Mouse (Mus musculus): ENCODE results near the gene Daam1. TPM values are rescaled to one million over a fixed set of nuclear protein-coding genes. Genes with fewer than 3 reads are reported as not detected.

Daam1 gene
- polyA plus RNA-seq, 1 experiment from 2014 or later, result 5.3 TPM

- H3K9me3 ChIP-seq (ENCODE audit: control insufficient read depth), result no peaks in the 10 kb centered on the region
- no peak for ATAC-seq
- no peak overlapping the region for H3K4me2 ChIP-seq (replicated peaks; ENCODE audit: low read depth)
- no peaks in the 10 kb centered on the region for H3K27me3 ChIP-seq (replicated peaks; ENCODE audit: control insufficient read depth, insufficient read depth, low read length)
- H3K4me3 ChIP-seq (ENCODE audit: low read depth, low read length), result no peak overlapping the region
- H3K4me1 ChIP-seq (replicated peaks; ENCODE audit: control insufficient read depth, insufficient read depth, low read length), result no peaks in the 10 kb centered on the region; the same call in 1 of the 2 replicates
- H3K36me3 ChIP-seq (ENCODE audit: control insufficient read depth, insufficient read depth), result peaks cover 60% of the 10 kb centered on the region
- TF ChIP-seq CTCF (IDR thresholded peaks at IDR 0.05; ENCODE audit: low read depth), result no peak
- 76% methylated on average over 6 of the region's 6 CpGs for WGBS
- no peak overlapping the region for H3K27ac ChIP-seq (ENCODE audit: low read depth, low read length)
- H3K9ac ChIP-seq (ENCODE audit: low read depth, low read length), result no peak overlapping the region
These were observed 149.3 kb downstream of the Daam1 start for GRCm38 (mm10) chr12:71980166-71980565.

- H3K9me3 ChIP-seq (ENCODE audit: control insufficient read depth), result no peaks in the 10 kb centered on the region
- WGBS, result 92% methylated on average over 11 of the region's 11 CpGs
- ATAC-seq, result no peak
- no peak overlapping the region for H3K4me2 ChIP-seq (replicated peaks; ENCODE audit: low read depth)
- no peak overlapping the region for H3K9ac ChIP-seq (ENCODE audit: low read depth, low read length)
- H3K4me1 ChIP-seq (replicated peaks; ENCODE audit: control insufficient read depth, insufficient read depth, low read length), result no peaks in the 10 kb centered on the region; the same call in 1 of the 2 replicates
- H3K4me3 ChIP-seq (ENCODE audit: low read depth, low read length), result no peak overlapping the region
- H3K27me3 ChIP-seq (replicated peaks; ENCODE audit: control insufficient read depth, insufficient read depth, low read length), result no peaks in the 10 kb centered on the region
- H3K27ac ChIP-seq (ENCODE audit: low read depth, low read length), result no peak overlapping the region
- peaks cover 56% of the 10 kb centered on the region for H3K36me3 ChIP-seq (ENCODE audit: control insufficient read depth, insufficient read depth)
- TF ChIP-seq CTCF (IDR thresholded peaks at IDR 0.05; ENCODE audit: low read depth), result no peak
These were observed 149.9 kb downstream of the Daam1 start for GRCm38 (mm10) chr12:71980746-71981145.

DNA sequence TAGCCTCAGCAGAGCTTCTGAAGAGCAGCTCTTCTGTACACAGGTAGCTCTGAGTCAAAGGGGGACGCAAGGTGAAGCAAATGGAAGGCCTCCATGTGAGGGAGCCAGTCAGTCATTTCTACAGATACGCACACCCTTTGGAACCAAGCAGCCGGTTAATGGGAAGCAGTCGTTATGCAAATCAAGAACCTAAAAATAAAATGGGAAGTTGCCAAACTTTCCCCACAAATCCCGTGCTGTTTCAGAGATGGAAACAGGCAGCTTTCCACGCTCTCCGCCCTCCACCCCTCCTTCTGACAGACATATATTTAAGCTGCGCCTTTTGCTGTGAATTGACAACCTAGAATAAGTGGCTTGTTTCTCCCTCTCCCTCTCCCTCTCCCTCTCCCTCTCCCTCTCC is 150.4 kb downstream of the Daam1 start:
- TF ChIP-seq CTCF (IDR thresholded peaks at IDR 0.05; ENCODE audit: low read depth), result no peak
- H3K9me3 ChIP-seq (ENCODE audit: control insufficient read depth), result no peaks in the 10 kb centered on the region
- 82% methylated on average over 8 of the region's 8 CpGs for WGBS
- no peak overlapping the region for H3K4me3 ChIP-seq (ENCODE audit: low read depth, low read length)
- H3K9ac ChIP-seq (ENCODE audit: low read depth, low read length), result no peak overlapping the region
- H3K4me2 ChIP-seq (replicated peaks; ENCODE audit: low read depth), result no peak overlapping the region
- peaks cover 56% of the 10 kb centered on the region for H3K36me3 ChIP-seq (ENCODE audit: control insufficient read depth, insufficient read depth)
- no peaks in the 10 kb centered on the region; the same call in 1 of the 2 replicates for H3K4me1 ChIP-seq (replicated peaks; ENCODE audit: control insufficient read depth, insufficient read depth, low read length)
- no peaks in the 10 kb centered on the region for H3K27me3 ChIP-seq (replicated peaks; ENCODE audit: control insufficient read depth, insufficient read depth, low read length)
- no peak overlapping the region for H3K27ac ChIP-seq (ENCODE audit: low read depth, low read length)
- ATAC-seq, result no peak

- 81% methylated on average over 5 of the region's 5 CpGs for WGBS
- Histone ChIP-seq H3K9ac (ENCODE audit: low read depth, low read length) (no peak overlapping the region), H3K4me1 (replicated peaks; ENCODE audit: control insufficient read depth, insufficient read depth, low read length) (no peaks in the 10 kb centered on the region), H3K36me3 (ENCODE audit: control insufficient read depth, insufficient read depth) (peaks cover 58% of the 10 kb centered on the region), H3K27me3 (replicated peaks; ENCODE audit: control insufficient read depth, insufficient read depth, low read length) (no peaks in the 10 kb centered on the region), H3K4me3 (ENCODE audit: low read depth, low read length) (no peak overlapping the region), H3K4me2 (replicated peaks; ENCODE audit: low read depth) (no peak overlapping the region), H3K9me3 (ENCODE audit: control insufficient read depth) (no peaks in the 10 kb centered on the region), H3K27ac (ENCODE audit: low read depth, low read length) (no peak overlapping the region)
- TF ChIP-seq CTCF (IDR thresholded peaks at IDR 0.05; ENCODE audit: low read depth), result no peak
- no peak for ATAC-seq
These were observed 150.9 kb downstream of the Daam1 start for GRCm38 (mm10) chr12:71981791-71982190.

GRCm38 (mm10) chr12:71983102-71983715 is 152.3 kb downstream of the Daam1 start:
- H3K36me3 ChIP-seq (ENCODE audit: control insufficient read depth, insufficient read depth), result peaks cover 46% of the 10 kb centered on the region
- H3K9ac ChIP-seq (ENCODE audit: low read depth, low read length), result no peak overlapping the region
- no peak overlapping the region for H3K4me2 ChIP-seq (replicated peaks; ENCODE audit: low read depth)
- H3K9me3 ChIP-seq (ENCODE audit: control insufficient read depth), result no peaks in the 10 kb centered on the region
- H3K27ac ChIP-seq (ENCODE audit: low read depth, low read length), result no peak overlapping the region
- H3K4me1 ChIP-seq (replicated peaks; ENCODE audit: control insufficient read depth, insufficient read depth, low read length), result no peaks in the 10 kb centered on the region
- no peak for TF ChIP-seq CTCF (IDR thresholded peaks at IDR 0.05; ENCODE audit: low read depth)
- 78% methylated on average over 10 of the region's 10 CpGs for WGBS
- no peak overlapping the region for H3K4me3 ChIP-seq (ENCODE audit: low read depth, low read length)
- no peak for ATAC-seq
- no peaks in the 10 kb centered on the region for H3K27me3 ChIP-seq (replicated peaks; ENCODE audit: control insufficient read depth, insufficient read depth, low read length)

GRCm38 (mm10) chr12:71987161-71987560 is 156.3 kb downstream of the Daam1 start:
- no peaks in the 10 kb centered on the region for H3K9me3 ChIP-seq (ENCODE audit: control insufficient read depth)
- H3K4me2 ChIP-seq (replicated peaks; ENCODE audit: low read depth), result no peak overlapping the region
- H3K4me3 ChIP-seq (ENCODE audit: low read depth, low read length), result no peak overlapping the region
- no peaks in the 10 kb centered on the region for H3K27me3 ChIP-seq (replicated peaks; ENCODE audit: control insufficient read depth, insufficient read depth, low read length)
- H3K4me1 ChIP-seq (replicated peaks; ENCODE audit: control insufficient read depth, insufficient read depth, low read length), result no peaks in the 10 kb centered on the region
- H3K36me3 ChIP-seq (ENCODE audit: control insufficient read depth, insufficient read depth), result peaks cover 63% of the 10 kb centered on the region
- H3K9ac ChIP-seq (ENCODE audit: low read depth, low read length), result no peak overlapping the region
- no peak for TF ChIP-seq CTCF (IDR thresholded peaks at IDR 0.05; ENCODE audit: low read depth)
- no peak for ATAC-seq
- WGBS, result 87% methylated on average over 2 of the region's 2 CpGs
- no peak overlapping the region for H3K27ac ChIP-seq (ENCODE audit: low read depth, low read length)

Measured in intestine, postnatal 0 days (tissue).